Mouse (Mus musculus) Patski (cell line): Measurements from ENCODE around the gene Atraid. TPM values are rescaled to one million over a fixed set of nuclear protein-coding genes. Genes with fewer than 3 reads are reported as not detected.

Experiments used
- ATAC-seq: fragments of 100-300 bp; one replicate; pipeline ENCODE4 v1.8.0; 2021
- CTCF ChIA-PET: fragments of 350-600 bp; sonication (Branson Sonifier 250); formaldehyde crosslinking; loops from one replicate; lab custom pipeline; 2022; ENCODE audit warnings: inconsistent platforms; lab: Charles Lee
- POLR2A ChIA-PET: fragments of 350-600 bp; sonication (Branson Sonifier 250); formaldehyde crosslinking; loops from one replicate; lab custom pipeline; 2022; ENCODE audit warnings: antibody characterized with exemption, inconsistent platforms; lab: Charles Lee
- DNase-seq: peaks from one replicate; pipeline ENCODE4 v3.0.0-alpha.2; 2011; ENCODE audit warnings: low read depth, low spot score
- H3K27me3 ChIP-seq: fragments of 371-371 bp; one replicate; pipeline ENCODE4 v1.5.1; 2021
- CTCF ChIP-seq: fragments of 100-300 bp; IDR thresholded peaks from one replicate; pipeline ENCODE4 v1.5.1; 2021
- in situ Hi-C: fragments of 300-500 bp; cut with MboI; formaldehyde crosslinking; loops from 3 replicates; pipeline ENCODE4 v1.11.1; 2018; ENCODE audit warnings: low pct_unique_long_range_greater_than_20kb, mixed read lengths
- polyA plus RNA-seq: library from polyadenylated mRNA; unstranded; gene quantifications from one replicate; pipeline ENCODE4 v1.2.3, GENCODE M21; 2021

Atraid gene
- polyA plus RNA-seq, 1 experiment from 2014 or later, result 118 TPM

DNA sequence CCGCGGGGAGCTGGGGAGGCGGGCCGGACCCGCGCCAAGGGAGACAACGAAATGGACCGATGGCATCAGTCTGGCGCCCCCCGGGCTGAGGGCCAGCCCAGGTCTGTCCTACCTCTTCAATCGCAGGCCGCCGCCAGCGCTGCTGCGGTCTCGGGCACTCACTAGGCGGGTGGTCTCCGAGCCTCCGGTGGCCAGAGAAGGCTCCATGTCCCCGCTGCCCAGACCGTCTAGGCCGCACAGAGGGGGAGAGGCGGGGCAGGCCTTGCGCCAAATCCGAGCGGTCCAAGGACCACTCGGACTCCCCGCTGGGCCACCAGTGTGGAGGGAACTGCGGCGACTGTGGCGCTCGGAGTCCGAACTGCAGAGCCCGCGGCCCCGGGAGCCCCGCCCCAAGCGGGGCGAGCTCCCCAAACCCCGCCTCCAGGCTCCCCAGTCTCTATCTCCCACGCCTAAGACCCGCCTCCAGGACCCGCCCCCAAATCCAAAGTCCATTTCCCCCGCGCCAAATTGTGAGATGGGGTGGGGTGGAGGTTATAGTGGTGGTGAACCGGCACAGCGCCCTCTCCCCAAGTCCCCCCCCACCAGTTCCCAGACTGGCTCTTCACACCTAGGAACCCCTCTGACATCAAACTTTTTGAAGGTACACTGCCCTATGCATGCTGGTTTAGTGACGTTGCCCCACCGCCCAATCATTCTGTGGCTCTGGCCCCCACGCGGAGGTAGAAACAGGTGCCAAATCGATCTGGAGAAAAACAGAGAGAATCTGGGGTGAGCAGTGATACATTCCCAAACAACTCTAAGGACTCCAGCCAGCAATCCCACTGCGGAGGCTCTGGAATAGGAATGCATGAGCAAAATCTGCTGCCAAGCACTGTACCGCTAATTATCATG lies 45.3 kb downstream of the Atraid start:
- in situ Hi-C loops, result no loop called here
- POLR2A ChIA-PET, result no interaction called here
- H3K27me3 ChIP-seq, result peaks cover 34% of the 10 kb centered on the region
- no peak for TF ChIP-seq CTCF
- CTCF ChIA-PET, result no interaction called here
- DNase-seq (no peak), ATAC-seq (peak; percentile 22)

DNA sequence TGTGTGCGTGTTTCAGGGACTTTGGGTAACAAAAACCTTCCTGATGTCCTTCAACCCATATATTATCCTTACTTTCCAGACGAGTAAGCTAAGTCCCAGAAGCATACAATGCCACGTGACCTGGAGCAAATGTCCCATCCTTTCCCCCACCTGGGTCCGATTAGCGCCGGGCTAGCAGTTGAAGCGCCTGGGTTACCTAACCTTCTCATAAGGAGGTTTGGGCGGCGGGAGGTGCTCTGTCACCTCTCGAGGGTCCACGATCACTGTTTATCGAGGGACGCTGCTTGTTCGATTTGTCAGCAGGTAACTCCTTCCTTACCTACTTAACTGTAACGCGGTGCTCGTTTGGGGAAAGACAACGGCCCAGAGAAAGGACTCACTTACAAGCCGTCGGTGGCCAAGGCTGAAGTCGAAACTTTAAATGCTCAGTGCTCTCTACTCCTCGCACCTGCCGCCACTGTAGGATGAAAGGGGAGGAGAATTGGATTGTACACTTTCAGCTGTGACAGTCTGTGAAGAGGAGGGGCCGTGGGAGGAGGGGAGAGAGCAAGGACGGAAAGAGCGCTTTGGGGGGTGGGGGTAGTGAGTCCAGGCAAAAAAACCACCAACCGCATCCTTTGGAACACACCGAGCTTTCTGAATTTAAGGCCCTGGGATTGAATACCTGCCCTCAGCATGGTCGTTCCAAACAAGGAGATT lies 46.1 kb downstream of the Atraid start:
- in situ Hi-C loops, result no loop called here
- ATAC-seq, result no peak

DNA sequence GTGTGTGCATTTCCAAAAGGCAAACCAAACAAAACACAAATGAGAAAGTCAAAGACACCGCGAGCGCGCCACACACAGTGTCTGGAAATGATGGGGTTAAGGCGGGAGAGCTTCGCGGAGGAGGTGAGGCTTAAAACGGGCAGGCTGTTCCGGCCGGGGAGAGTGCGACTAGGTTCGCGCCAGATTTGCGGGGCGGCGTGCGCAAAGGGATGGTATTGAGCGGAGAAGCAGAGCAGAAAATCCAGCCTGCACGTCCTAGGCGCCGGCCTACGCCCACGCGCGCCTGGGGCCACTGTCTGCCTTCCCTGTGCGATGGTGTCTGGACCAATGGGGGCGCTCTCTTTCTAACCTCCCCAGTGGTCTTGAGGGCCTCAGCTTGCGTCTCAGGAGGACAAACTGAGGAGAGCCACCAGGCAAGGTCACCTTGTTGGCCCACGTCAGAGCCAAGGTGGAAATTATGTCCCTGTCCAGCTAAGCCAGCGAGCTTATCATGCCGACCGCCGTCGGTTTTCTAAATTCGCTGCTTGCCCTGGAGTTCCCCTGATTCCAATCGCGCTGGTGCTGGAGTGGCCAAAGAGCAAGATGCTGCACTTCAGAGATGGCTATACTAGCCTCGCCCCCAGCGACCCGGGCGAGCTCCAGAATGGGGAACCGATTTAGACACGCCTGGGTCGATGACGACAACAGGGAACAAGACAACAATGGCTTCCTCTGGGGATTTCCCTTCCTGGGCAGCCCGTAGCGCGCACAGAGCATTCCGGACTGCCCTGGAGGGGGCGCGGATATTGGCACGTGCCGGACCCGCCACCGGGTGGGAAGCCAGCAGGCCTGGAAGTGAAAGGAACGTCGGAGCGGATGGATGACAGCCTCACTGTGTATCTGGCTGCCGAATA lies 46.9 kb downstream of the Atraid start:
- TF ChIP-seq CTCF, result no peak

More for the DNA sequence above, 46.1 kb downstream of the Atraid start:
- POLR2A ChIA-PET, result no interaction called here
- CTCF ChIA-PET, result interaction anchor here (1.5 kb wide), 1 partner anchor 18 kb away, joined by 4 read pairs; no protein-coding TSS in a partner anchor
- no peak for TF ChIP-seq CTCF
- H3K27me3 ChIP-seq, result peaks cover 39% of the 10 kb centered on the region
- DNase-seq, result no peak

DNA sequence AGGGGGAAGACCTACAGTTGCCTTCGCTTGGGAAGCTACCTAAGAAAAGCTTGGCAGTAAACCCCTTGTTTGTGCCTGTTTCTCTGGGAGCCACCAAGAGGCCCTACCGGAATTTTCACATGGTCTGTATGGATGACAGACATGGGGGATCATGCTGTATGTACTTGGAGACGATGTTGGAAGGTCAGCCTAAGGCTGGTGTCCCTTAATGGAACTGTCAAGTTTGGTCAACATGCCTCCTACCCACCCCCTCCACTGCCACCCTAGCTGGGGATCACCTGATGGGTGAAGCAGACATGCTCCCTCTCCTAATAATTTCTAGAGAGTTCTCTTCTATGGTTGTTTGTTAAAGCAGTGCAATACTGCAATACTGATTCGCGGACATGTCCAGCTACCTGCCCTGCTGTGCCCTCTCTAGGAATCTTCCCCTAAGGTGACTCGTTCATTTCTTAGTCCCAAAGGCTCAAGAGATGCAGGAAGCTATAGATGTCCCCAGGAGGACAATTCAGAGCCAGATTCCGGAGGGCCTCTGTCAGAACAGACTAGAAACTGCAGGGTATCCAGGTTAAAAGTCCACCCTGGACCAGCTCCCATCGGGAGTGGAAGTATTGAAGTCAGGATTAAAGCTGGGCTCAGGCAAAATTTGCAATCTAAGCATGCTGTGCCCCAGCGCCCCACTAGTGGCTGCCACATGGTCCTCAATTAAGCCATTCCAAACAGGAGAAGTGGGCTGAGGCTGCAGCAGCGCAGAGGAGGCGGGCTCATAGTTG lies 47.8 kb downstream of the Atraid start:
- TF ChIP-seq CTCF, result no peak
- in situ Hi-C loops, result no loop called here
- ATAC-seq (no peak), DNase-seq (no peak)
- CTCF ChIA-PET, result interaction anchor here (0.9 to 1.5 kb wide), 2 partner anchors 16 to 48 kb away, joined by 3 to 4 read pairs; partner anchors contain the start of gene Atraid
- POLR2A ChIA-PET, result no interaction called here
- H3K27me3 ChIP-seq, result peaks cover 39% of the 10 kb centered on the region

More for the DNA sequence above, 46.9 kb downstream of the Atraid start:
- peaks cover 39% of the 10 kb centered on the region for H3K27me3 ChIP-seq
- ATAC-seq (no peak), DNase-seq (no peak)
- POLR2A ChIA-PET, result no interaction called here
- in situ Hi-C loops, result no loop called here
- CTCF ChIA-PET, result interaction anchor here (0.9 to 1.5 kb wide), 2 partner anchors 17 to 47 kb away, joined by 3 to 4 read pairs; partner anchors contain the start of gene Atraid

Other genes starting within 250 kb of the Atraid start
- 83.2 TPM for gene Mapre3, start 233.7 kb upstream of the Atraid start, polyA plus RNA-seq
- gene Tmem214, start 180.3 kb upstream of the Atraid start, polyA plus RNA-seq, result 82.6 TPM
- gene Agbl5, start 159.6 kb upstream of the Atraid start, polyA plus RNA-seq, result 34.9 TPM
- 262 TPM for gene Ost4, start 140.5 kb upstream of the Atraid start, polyA plus RNA-seq
- gene Emilin1, start 134.9 kb upstream of the Atraid start, polyA plus RNA-seq, result 0.30 TPM
- 45.3 TPM for gene Khk, start 126.9 kb upstream of the Atraid start, polyA plus RNA-seq
- gene Cgref1, start 102.7 kb upstream of the Atraid start, polyA plus RNA-seq, result 0.23 TPM
- gene Preb, start 88.0 kb upstream of the Atraid start, polyA plus RNA-seq, result 226 TPM
- gene Tcf23, start 79.7 kb upstream of the Atraid start, polyA plus RNA-seq, result not detected
- gene Slc5a6, start 612 bp downstream of the Atraid start, polyA plus RNA-seq, result 13.2 TPM
- 39.8 TPM for gene Cad, start 6.5 kb downstream of the Atraid start, polyA plus RNA-seq
- gene Dnajc5g, start 58.0 kb downstream of the Atraid start, polyA plus RNA-seq, result not detected
- gene Slc30a3, start 59.9 kb downstream of the Atraid start, polyA plus RNA-seq, result 0.06 TPM
- gene Trim54, start 68.4 kb downstream of the Atraid start, polyA plus RNA-seq, result not detected
- gene Ucn, start 90.5 kb downstream of the Atraid start, polyA plus RNA-seq, result not detected
- 162 TPM for gene Mpv17, start 105.9 kb downstream of the Atraid start, polyA plus RNA-seq
- gene Gm29609, start 131.6 kb downstream of the Atraid start, polyA plus RNA-seq, result 3.9 TPM
- gene Gtf3c2, start 131.8 kb downstream of the Atraid start, polyA plus RNA-seq, result 63.0 TPM
- 163 TPM for gene Snx17, start 144.9 kb downstream of the Atraid start, polyA plus RNA-seq
- 78.1 TPM for gene Eif2b4, start 145.1 kb downstream of the Atraid start, polyA plus RNA-seq
- 44.0 TPM for gene Zfp513, start 154.0 kb downstream of the Atraid start, polyA plus RNA-seq
- gene Ppm1g, start 172.4 kb downstream of the Atraid start, polyA plus RNA-seq, result 194 TPM
- 133 TPM for gene Nrbp1, start 192.6 kb downstream of the Atraid start, polyA plus RNA-seq
- gene Gm9970, start 192.9 kb downstream of the Atraid start, polyA plus RNA-seq, result 0.73 TPM
- gene Krtcap3, start 203.4 kb downstream of the Atraid start, polyA plus RNA-seq, result 8.6 TPM
- 57.9 TPM for gene Ift172, start 242.8 kb downstream of the Atraid start, polyA plus RNA-seq
- 107 TPM for gene Fndc4, start 247.8 kb downstream of the Atraid start, polyA plus RNA-seq
- 5.9 TPM for gene Gckr, start 249.1 kb downstream of the Atraid start, polyA plus RNA-seq